Mouse (Mus musculus) small intestine, adult 2 months (tissue): ENCODE data around the gene Abtb2. TPM values are rescaled to one million over a fixed set of nuclear protein-coding genes. Genes with fewer than 3 reads are reported as not detected.

ENCODE experiments used
- H3K27ac ChIP-seq: fragments of 200-500 bp; 2 replicates; pipeline ENCODE4 v1.5.1; 2012; ENCODE audit warnings: low read depth, low read length, control low read depth, inconsistent platforms; ENCODE audit not compliant: insufficient read depth
- H3K27me3 ChIP-seq: fragments of 200-500 bp; 2 replicates; pipeline ENCODE4 v1.6.1; 2012; ENCODE audit warnings: mild to moderate bottlenecking, moderate library complexity, low read length, inconsistent platforms; ENCODE audit not compliant: control insufficient read depth, insufficient read depth
- H3K36me3 ChIP-seq: fragments of 200-500 bp; 2 replicates; pipeline ENCODE4 v1.6.1; 2012; ENCODE audit warnings: mild to moderate bottlenecking, low read length, control low read depth, inconsistent platforms; ENCODE audit not compliant: control insufficient read depth, insufficient read depth
- H3K4me1 ChIP-seq: fragments of 200-500 bp; 2 replicates; pipeline ENCODE4 v1.6.1; 2012; ENCODE audit warnings: low read length, inconsistent platforms, mixed read lengths; ENCODE audit not compliant: control insufficient read depth, insufficient read depth, insufficient read length
- H3K4me3 ChIP-seq: fragments of 200-500 bp; 2 replicates; pipeline ENCODE4 v1.5.1; 2012; ENCODE audit warnings: low read depth, mild to moderate bottlenecking, control low read depth, inconsistent platforms, low read length, moderate library complexity
- CTCF ChIP-seq: fragments of 200-500 bp; IDR thresholded peaks from 2 replicates; pipeline ENCODE4 v1.5.1; 2012; ENCODE audit warnings: low read depth, mild to moderate bottlenecking, control low read depth, inconsistent platforms, low read length, moderate library complexity, mixed read lengths; ENCODE audit not compliant: insufficient replicate concordance, insufficient read length; ENCODE audit errors: extremely low read depth
- POLR2A ChIP-seq: fragments of 200-500 bp; IDR thresholded peaks from 2 replicates; pipeline ENCODE4 v1.6.1; 2012; ENCODE audit warnings: low read depth, mild to moderate bottlenecking, control low read depth, inconsistent platforms, low read length, moderate library complexity
- WGBS: fragments of 180-500 bp; shearing (Covaris S2); methylation state at CpG from one replicate; pipeline ENCODE4 v1.1.7; 2018; 5-methylcytosine and 5-hydroxymethylcytosine counted together
- polyA plus RNA-seq: library from polyadenylated mRNA; depleted of rRNA; stranded (reverse); fragments of >200 nt; gene quantifications from 2 replicates; pipeline ENCODE4 v1.2.3, GENCODE M21; 2012

The Abtb2 gene
- polyA plus RNA-seq, 1 experiment = 2.7 TPM

DNA sequence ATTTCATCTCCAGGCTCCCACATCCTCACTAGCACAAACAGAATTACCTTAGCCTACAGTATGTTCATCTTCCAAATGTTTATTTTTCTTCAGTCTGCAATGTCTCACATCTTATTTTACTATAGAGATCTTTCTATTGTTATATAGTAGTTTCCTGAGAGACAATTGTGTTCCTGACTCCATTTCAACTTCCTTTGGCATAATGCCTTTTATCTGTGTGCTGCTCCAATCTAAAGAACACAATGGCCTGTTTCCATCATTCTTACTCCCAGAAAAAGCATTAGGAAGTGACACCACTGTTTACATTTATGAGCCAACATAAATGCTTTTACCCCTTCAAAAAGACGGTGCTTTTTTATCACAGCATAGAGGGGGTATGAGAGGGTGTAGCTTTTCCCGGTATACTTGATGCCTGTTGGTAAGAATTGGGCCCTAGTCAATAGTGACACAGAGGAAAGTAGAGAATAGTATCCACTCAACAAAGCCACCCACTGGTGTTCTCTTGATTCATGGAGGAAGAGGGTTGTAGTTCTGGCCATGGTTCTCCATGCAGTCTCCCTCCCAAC lies 84.3 kb downstream of the Abtb2 start:
- WGBS = 78% methylated on average over 2 of the region's 2 CpGs
- H3K27ac ChIP-seq = no peak overlapping the region

DNA sequence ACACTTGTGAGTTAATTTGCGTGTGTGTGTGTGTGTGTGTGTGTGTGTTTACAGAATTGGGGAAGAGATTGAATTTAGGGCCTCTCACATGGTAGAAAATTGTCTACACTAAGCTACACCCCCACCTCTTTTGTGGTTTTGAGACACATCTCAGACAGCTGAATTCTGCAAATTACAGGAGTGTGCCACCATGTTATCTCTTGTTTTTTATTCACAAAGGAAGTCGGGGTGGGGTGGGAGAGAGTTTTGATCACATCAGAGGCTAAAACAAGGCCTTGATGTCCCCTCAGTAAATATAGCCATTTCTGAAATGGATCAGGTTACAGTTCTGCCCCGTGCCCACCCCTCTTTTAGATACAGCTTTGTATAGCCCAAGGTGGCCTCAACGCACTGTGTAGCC lies 86.0 kb downstream of the Abtb2 start:
- WGBS = 75% methylated on average over 4 of the region's 4 CpGs
- Histone ChIP-seq H3K4me1 (no peaks in the 10 kb centered on the region), H3K27me3 (no peaks in the 10 kb centered on the region), H3K27ac (no peak overlapping the region), H3K36me3 (no peaks in the 10 kb centered on the region), H3K4me3 (no peak overlapping the region)
- TF ChIP-seq POLR2A (no peak), CTCF (no peak)

More for the DNA sequence above, 84.3 kb downstream of the Abtb2 start:
- Histone ChIP-seq H3K4me1 (no peaks in the 10 kb centered on the region), H3K4me3 (no peak overlapping the region), H3K27me3 (no peaks in the 10 kb centered on the region), H3K36me3 (no peaks in the 10 kb centered on the region)
- TF ChIP-seq CTCF (no peak), POLR2A (no peak)

DNA sequence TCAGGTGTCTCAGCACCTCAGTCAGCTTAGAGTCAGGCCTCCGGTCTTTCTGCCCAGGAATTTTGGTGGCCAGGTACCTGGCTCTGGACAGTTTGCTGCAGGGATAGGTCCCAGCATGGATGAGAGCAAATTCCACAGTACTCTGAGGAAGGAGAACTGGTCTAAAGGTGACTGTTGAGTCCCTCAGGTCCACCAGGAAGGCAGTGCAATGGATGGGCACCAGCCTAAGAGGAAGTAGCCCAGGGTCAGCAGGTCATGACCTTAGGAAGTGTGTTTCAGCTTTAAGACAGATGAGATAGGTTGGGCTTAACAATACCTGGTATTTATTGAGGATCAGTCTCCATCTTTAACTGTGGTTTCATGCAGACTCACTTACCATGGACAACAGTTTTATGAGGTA lies 88.9 kb downstream of the Abtb2 start:
- no peaks in the 10 kb centered on the region for H3K4me1 ChIP-seq
- no peak for TF ChIP-seq POLR2A
- no peak for TF ChIP-seq CTCF
- H3K36me3 ChIP-seq = no peaks in the 10 kb centered on the region
- no peaks in the 10 kb centered on the region; the same call in 1 of the 2 replicates for H3K27me3 ChIP-seq
- no peak overlapping the region for H3K4me3 ChIP-seq
- WGBS = 93% methylated on average over 1 of the region's 1 CpGs
- H3K27ac ChIP-seq = no peak overlapping the region

DNA sequence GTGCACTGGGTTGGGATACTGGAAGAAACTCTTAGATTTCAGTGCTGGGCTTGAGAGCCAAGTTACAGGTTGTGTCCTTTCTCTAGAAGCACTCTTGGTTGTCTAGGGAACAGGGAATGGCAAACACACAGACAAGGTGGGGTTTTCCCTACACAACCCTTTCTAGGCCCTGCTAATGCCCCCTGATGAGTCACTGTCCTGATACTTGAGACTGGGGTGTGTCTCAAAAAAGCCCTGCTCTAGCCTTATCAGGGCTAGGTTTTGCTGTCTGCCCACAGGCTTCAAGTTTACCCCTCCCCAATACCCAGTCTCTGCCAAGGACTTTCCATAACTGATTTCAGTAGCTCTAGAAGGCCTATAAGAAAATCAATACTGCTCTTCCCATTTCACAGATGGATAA lies 89.9 kb downstream of the Abtb2 start:
- no peak overlapping the region for H3K4me3 ChIP-seq
- H3K4me1 ChIP-seq = no peaks in the 10 kb centered on the region
- no peak overlapping the region for H3K27ac ChIP-seq
- TF ChIP-seq POLR2A = no peak
- no peaks in the 10 kb centered on the region; the same call in 1 of the 2 replicates for H3K27me3 ChIP-seq
- no peaks in the 10 kb centered on the region for H3K36me3 ChIP-seq

DNA sequence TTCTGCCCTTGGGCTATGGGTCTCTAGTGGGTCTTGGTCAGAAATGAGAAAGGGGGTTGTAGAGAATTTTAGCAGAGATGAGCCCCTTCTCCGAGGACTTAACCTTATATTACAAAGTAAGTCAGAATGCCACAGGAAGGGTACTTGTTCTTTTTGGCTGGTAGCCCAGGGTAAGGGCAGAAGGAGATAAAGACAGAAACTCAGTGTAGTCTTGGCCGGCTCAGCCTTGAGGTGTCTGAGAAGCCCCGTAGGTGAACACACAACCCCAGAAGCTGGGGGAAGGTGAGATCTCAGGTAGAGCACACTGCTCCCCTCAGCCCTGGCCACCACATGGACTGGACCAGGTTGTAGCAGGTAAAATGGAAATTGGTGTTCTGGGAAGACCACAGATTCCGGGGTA lies 93.1 kb downstream of the Abtb2 start:
- H3K4me3 ChIP-seq = no peak overlapping the region
- no peaks in the 10 kb centered on the region for H3K36me3 ChIP-seq
- WGBS = 57% methylated on average over 4 of the region's 4 CpGs
- no peaks in the 10 kb centered on the region for H3K4me1 ChIP-seq
- no peak overlapping the region for H3K27ac ChIP-seq
- TF ChIP-seq CTCF (no peak), POLR2A (no peak)
- no peaks in the 10 kb centered on the region; the same call in 1 of the 2 replicates for H3K27me3 ChIP-seq

DNA sequence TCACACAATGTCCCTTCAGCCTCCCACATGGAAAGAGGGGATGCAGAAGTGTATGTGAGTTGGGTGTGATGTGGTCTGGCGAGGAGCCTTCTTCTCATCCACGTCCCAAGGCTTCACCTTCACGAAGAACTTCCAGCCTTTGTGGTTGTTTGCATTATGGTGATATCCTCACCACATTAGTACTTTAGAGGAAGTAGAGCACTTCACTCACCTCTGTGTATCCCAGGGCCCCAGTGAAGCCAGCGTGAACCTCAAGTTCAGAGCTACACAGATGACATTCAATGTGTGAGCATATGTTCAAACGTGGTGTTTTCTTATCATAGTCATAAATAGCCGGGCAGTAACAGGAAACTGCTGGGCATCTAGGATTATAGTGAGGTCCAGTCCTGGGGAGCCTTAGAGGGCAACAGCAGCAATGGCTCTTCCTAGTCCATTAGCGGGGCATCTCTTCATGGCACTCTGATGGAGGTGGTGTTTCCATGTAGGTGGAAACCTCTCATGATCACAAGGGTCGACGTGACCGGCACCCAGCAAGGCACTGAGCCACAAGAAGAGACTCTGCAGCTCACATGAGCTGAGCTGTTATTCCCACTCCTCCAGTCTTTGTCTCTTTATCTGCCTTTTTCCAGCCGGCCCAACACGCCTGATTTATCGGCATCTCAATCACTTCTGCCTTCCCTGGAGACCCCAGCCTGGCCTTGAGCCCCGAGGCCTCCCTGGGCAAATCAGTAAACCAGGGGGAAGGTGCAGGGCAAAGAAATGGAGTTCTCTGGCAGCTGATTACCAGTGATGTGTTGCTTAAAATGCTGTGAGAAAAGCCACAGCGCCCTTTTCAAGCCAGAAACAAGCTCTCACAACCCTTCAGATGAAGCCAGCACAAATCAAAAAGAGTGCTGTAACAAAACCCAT lies 93.8 kb downstream of the Abtb2 start:
- Histone ChIP-seq H3K36me3 (no peaks in the 10 kb centered on the region), H3K27me3 (no peaks in the 10 kb centered on the region; the same call in 1 of the 2 replicates), H3K4me3 (no peak overlapping the region), H3K27ac (no peak overlapping the region), H3K4me1 (no peaks in the 10 kb centered on the region)
- no peak for TF ChIP-seq CTCF
- no peak for TF ChIP-seq POLR2A
- 76% methylated on average over 15 of the region's 15 CpGs for WGBS

DNA sequence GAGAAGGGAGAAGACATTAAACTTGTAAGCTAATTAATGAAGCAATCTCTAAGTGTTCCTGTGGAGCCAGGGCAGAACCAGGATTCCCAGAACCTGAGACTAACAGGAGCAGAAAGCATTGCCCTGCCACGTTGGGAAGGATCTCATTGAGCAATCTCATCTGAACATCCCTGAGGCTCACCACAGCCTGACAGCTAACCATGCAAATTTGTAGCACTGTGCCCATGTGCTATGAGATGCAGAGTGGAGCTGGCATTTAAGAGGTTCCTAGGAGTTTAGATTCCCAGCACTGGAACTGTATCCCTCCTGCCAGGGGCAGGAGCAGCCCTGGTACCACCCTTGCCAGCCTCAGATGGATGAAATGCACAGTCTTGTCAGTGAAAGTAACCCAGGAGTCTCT lies 95.6 kb downstream of the Abtb2 start:
- H3K36me3 ChIP-seq = no peaks in the 10 kb centered on the region
- TF ChIP-seq CTCF = no peak
- no peak for TF ChIP-seq POLR2A
- no peak overlapping the region for H3K4me3 ChIP-seq
- no peaks in the 10 kb centered on the region; the same call in 1 of the 2 replicates for H3K27me3 ChIP-seq
- 48% methylated on average over 1 of the region's 1 CpGs for WGBS
- no peak overlapping the region for H3K27ac ChIP-seq
- H3K4me1 ChIP-seq = no peaks in the 10 kb centered on the region

DNA sequence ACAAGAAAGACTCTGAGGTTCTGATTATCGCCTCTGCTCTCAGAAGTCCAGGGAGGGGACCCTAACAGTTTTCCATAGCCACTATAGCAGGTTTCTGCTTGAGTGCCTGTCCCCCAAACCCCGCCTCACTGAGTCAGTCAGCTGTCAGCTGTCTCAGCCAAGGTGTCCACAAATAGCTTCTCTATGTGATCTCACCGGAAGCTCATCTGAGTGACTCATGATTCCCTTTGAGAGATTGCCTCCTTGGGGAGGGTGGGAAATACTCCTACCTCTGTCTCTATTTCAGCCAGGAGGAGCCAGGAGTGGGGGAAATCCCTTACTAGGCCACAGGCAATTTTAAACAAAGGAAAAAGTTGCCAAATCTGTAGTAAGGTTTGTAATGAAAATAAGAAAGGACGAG lies 96.0 kb downstream of the Abtb2 start:
- H3K27me3 ChIP-seq = no peaks in the 10 kb centered on the region; the same call in 1 of the 2 replicates
- H3K27ac ChIP-seq = no peak overlapping the region
- TF ChIP-seq CTCF (no peak), POLR2A (no peak)
- no peaks in the 10 kb centered on the region for H3K36me3 ChIP-seq
- no peaks in the 10 kb centered on the region for H3K4me1 ChIP-seq
- WGBS = 52% methylated on average over 4 of the region's 4 CpGs
- H3K4me3 ChIP-seq = no peak overlapping the region
